Mouse (Mus musculus) embryonic fibroblast, embryonic 13.5 days (primary cell): ENCODE data around the gene Tbx21.

ENCODE experiments used
- CTCF ChIP-seq: IDR thresholded peaks from 2 replicates; pipeline ENCODE4 v1.5.1; 2011; ENCODE audit warnings: mild to moderate bottlenecking, control low read depth, low read length, moderate library complexity, borderline replicate concordance; ENCODE audit not compliant: insufficient read depth
- POLR2A ChIP-seq: IDR thresholded peaks from 2 replicates; pipeline ENCODE4 v1.6.1; 2011; ENCODE audit warnings: low read depth, mild to moderate bottlenecking, control low read depth, low read length, moderate library complexity

DNA sequence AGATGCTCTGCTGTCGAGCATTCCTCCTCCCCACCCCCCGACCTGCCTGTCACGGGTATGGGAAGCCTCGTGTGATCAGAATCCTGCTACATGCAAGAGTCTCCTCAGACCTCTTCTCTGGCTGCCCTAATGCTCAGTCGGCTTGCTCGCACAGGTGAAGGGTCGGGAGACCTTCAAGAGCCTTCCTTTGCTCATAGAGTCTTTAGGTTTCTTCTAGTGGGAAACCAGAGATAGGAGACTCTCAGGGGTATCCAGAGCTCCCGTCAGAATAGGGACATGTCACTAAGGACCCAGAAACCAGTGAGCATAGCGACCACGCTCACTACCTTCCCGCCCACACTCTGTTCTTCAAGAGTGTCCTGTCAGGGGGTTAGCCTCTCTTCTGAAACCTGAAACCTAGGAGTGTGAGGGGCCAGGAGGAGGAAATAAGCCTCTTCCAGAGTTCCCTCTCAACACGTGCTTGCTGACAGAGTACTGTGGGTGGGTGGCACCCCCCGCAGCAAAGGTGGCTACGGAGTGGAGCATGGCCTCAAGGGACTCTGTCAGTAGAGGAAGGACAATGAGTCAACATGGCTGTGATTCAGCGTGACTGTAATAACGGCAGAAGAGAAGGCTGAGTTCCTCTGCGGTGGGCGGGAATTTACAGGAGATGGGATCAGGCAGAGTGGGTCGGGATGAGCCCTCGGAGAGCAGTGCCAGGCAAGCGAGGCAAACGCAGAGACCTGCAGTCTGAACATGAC is 31.6 kb downstream of the Tbx21 start:
- TF ChIP-seq POLR2A (no peak), CTCF (no peak)
